Mouse (Mus musculus): ENCODE measurements at regions not wholly inside any gene's neighbourhood (a gene's known extent, or its start where the extent isn't known, plus 50 kb on each side); places are given as distances from the start of the nearest gene placed in this dataset.

DNA sequence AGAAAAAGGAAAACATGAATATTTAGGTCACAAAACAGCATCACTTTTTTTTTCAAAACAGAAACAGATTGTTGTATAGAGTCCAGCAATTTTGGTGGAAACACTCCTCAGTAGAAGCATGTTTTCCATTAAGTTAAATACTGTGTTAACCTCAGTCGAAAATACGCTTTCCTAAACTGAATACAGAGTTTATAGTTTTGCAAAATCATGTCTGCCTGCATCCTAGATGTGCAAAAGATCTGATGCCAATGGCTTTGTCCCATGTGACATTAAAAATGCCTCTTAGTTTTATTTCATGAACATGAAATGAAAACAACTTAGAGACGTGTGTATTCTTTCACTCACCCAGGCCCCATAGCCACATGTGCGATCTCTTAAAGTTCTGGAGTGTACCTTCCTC, 163.5 kb upstream of the N6amt1 start:
- no peaks in the 10 kb centered on the region for H3K4me1 ChIP-seq (ENCODE audit: control insufficient read depth, insufficient read depth, low read length)

GRCm38 (mm10) chr16:87188737-87189136, 165.2 kb upstream of the N6amt1 start:
- WGBS = 83% methylated on average over 2 of the region's 2 CpGs

More for the DNA sequence above, 163.5 kb upstream of the N6amt1 start:
- Histone ChIP-seq H3K36me3 (ENCODE audit: control insufficient read depth, insufficient read depth, low read length) (no peaks in the 10 kb centered on the region), H3K4me3 (replicated peaks; ENCODE audit: low read length) (no peak overlapping the region), H3K27ac (ENCODE audit: low read length) (no peak overlapping the region), H3K9me3 (replicated peaks; ENCODE audit: control insufficient read depth, low read length) (no peaks in the 10 kb centered on the region), H3K9ac (ENCODE audit: low read length) (no peak overlapping the region), H3K27me3 (ENCODE audit: control insufficient read depth, insufficient read depth, low read length) (no peaks in the 10 kb centered on the region), H3K4me2 (ENCODE audit: low read depth, low read length) (no peak overlapping the region)
- no peak for ATAC-seq (ENCODE audit: insufficient read depth, low FRiP score)
- WGBS = 90% methylated on average over 4 of the region's 4 CpGs

DNA sequence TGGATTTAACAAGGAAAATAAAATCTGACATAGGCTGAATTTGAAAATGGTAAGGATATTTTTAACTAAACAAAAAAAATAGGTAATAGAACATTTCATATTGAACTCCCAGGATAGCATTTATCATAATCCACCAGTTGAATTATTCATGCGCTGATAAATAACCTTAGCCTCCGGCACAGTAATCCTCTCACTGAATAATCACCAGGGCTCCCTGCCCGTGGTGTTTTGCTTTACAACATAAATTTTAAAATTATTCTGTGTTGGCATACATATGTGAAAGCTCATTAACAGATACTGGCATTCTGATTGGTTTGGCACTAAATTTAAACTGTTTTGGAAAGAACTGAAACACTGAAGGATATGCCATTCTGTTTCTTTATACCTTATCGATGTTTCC, 181.6 kb upstream of the N6amt1 start:
- H3K4me2 ChIP-seq (ENCODE audit: low read depth, low read length) = no peak overlapping the region
- H3K9me3 ChIP-seq (replicated peaks; ENCODE audit: control insufficient read depth, low read length) = no peaks in the 10 kb centered on the region
- whole genome bisulfite sequencing = 79% methylated on average over 4 of the region's 4 CpGs
- no peak for ATAC-seq (ENCODE audit: insufficient read depth, low FRiP score)
- no peaks in the 10 kb centered on the region for H3K36me3 ChIP-seq (ENCODE audit: control insufficient read depth, insufficient read depth, low read length)
- H3K4me3 ChIP-seq (replicated peaks; ENCODE audit: low read length) = no peak overlapping the region
- H3K27me3 ChIP-seq (ENCODE audit: control insufficient read depth, insufficient read depth, low read length) = no peaks in the 10 kb centered on the region
- H3K9ac ChIP-seq (ENCODE audit: low read length) = no peak overlapping the region
- no peaks in the 10 kb centered on the region for H3K4me1 ChIP-seq (ENCODE audit: control insufficient read depth, insufficient read depth, low read length)
- H3K27ac ChIP-seq (ENCODE audit: low read length) = no peak overlapping the region

More at GRCm38 (mm10) chr16:87188737-87189136, 165.2 kb upstream of the N6amt1 start:
- Histone ChIP-seq H3K9ac (ENCODE audit: low read length) (no peak overlapping the region), H3K4me1 (ENCODE audit: control insufficient read depth, insufficient read depth, low read length) (no peaks in the 10 kb centered on the region), H3K4me2 (ENCODE audit: low read depth, low read length) (no peak overlapping the region), H3K27ac (ENCODE audit: low read length) (no peak overlapping the region), H3K4me3 (replicated peaks; ENCODE audit: low read length) (no peak overlapping the region), H3K9me3 (replicated peaks; ENCODE audit: control insufficient read depth, low read length) (no peaks in the 10 kb centered on the region), H3K36me3 (ENCODE audit: control insufficient read depth, insufficient read depth, low read length) (no peaks in the 10 kb centered on the region), H3K27me3 (ENCODE audit: control insufficient read depth, insufficient read depth, low read length) (no peaks in the 10 kb centered on the region)
- no peak for ATAC-seq (ENCODE audit: insufficient read depth, low FRiP score)

- no peak for ATAC-seq (ENCODE audit: insufficient read depth, low FRiP score)
- Histone ChIP-seq H3K4me1 (ENCODE audit: control insufficient read depth, insufficient read depth, low read length) (no peaks in the 10 kb centered on the region), H3K36me3 (ENCODE audit: control insufficient read depth, insufficient read depth, low read length) (no peaks in the 10 kb centered on the region), H3K4me3 (replicated peaks; ENCODE audit: low read length) (no peak overlapping the region), H3K4me2 (ENCODE audit: low read depth, low read length) (no peak overlapping the region), H3K27me3 (ENCODE audit: control insufficient read depth, insufficient read depth, low read length) (no peaks in the 10 kb centered on the region), H3K9me3 (replicated peaks; ENCODE audit: control insufficient read depth, low read length) (no peaks in the 10 kb centered on the region), H3K27ac (ENCODE audit: low read length) (no peak overlapping the region), H3K9ac (ENCODE audit: low read length) (no peak overlapping the region)
- WGBS = 63% methylated on average over 2 of the region's 2 CpGs
Observed at GRCm38 (mm10) chr16:87139301-87139700, 214.7 kb upstream of the N6amt1 start.

DNA sequence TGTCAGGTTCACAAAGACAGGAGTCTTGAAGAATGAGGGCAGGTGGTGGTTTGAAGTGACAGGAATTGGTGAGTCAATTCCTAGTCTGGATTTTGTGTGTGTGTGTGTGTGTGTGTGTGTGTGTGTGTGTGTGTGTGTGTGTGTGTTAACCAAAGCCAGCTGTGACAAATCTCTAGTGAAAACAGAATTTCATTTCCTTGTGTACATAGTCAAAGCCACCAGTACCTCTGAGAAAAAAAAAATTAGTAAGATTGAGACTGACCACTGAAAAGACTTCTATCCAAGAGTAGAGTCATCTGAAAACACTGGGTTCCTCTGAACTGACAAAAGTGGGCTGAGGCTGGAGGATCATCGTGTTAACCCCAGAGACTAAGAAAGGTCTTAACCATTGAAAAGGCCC, 217.5 kb upstream of the N6amt1 start:
- H3K9me3 ChIP-seq (replicated peaks; ENCODE audit: control insufficient read depth, low read length) = no peaks in the 10 kb centered on the region
- no peak for ATAC-seq (ENCODE audit: insufficient read depth, low FRiP score)
- no peak overlapping the region for H3K27ac ChIP-seq (ENCODE audit: low read length)
- 94% methylated on average over 1 of the region's 1 CpGs for WGBS
- H3K36me3 ChIP-seq (ENCODE audit: control insufficient read depth, insufficient read depth, low read length) = no peaks in the 10 kb centered on the region
- no peaks in the 10 kb centered on the region for H3K27me3 ChIP-seq (ENCODE audit: control insufficient read depth, insufficient read depth, low read length)
- no peak overlapping the region for H3K9ac ChIP-seq (ENCODE audit: low read length)
- no peak overlapping the region for H3K4me2 ChIP-seq (ENCODE audit: low read depth, low read length)
- no peak overlapping the region for H3K4me3 ChIP-seq (replicated peaks; ENCODE audit: low read length)
- H3K4me1 ChIP-seq (ENCODE audit: control insufficient read depth, insufficient read depth, low read length) = no peaks in the 10 kb centered on the region

GRCm38 (mm10) chr16:87134452-87134851, 219.5 kb upstream of the N6amt1 start:
- Histone ChIP-seq H3K27me3 (ENCODE audit: control insufficient read depth, insufficient read depth, low read length) (no peaks in the 10 kb centered on the region), H3K9me3 (replicated peaks; ENCODE audit: control insufficient read depth, low read length) (no peaks in the 10 kb centered on the region), H3K4me2 (ENCODE audit: low read depth, low read length) (no peak overlapping the region), H3K27ac (ENCODE audit: low read length) (no peak overlapping the region), H3K4me1 (ENCODE audit: control insufficient read depth, insufficient read depth, low read length) (no peaks in the 10 kb centered on the region), H3K36me3 (ENCODE audit: control insufficient read depth, insufficient read depth, low read length) (no peaks in the 10 kb centered on the region), H3K4me3 (replicated peaks; ENCODE audit: low read length) (no peak overlapping the region), H3K9ac (ENCODE audit: low read length) (no peak overlapping the region)
- no peak for ATAC-seq (ENCODE audit: insufficient read depth, low FRiP score)

- Histone ChIP-seq H3K4me1 (ENCODE audit: control insufficient read depth, insufficient read depth, low read length) (no peaks in the 10 kb centered on the region), H3K27ac (ENCODE audit: low read length) (no peak overlapping the region), H3K36me3 (ENCODE audit: control insufficient read depth, insufficient read depth, low read length) (no peaks in the 10 kb centered on the region), H3K4me2 (ENCODE audit: low read depth, low read length) (no peak overlapping the region), H3K4me3 (replicated peaks; ENCODE audit: low read length) (no peak overlapping the region), H3K27me3 (ENCODE audit: control insufficient read depth, insufficient read depth, low read length) (no peaks in the 10 kb centered on the region), H3K9me3 (replicated peaks; ENCODE audit: control insufficient read depth, low read length) (no peaks in the 10 kb centered on the region), H3K9ac (ENCODE audit: low read length) (no peak overlapping the region)
- 81% methylated on average over 6 of the region's 6 CpGs for WGBS
- no peak for ATAC-seq (ENCODE audit: insufficient read depth, low FRiP score)
Observed at GRCm38 (mm10) chr16:87133874-87134273, 220.1 kb upstream of the N6amt1 start.

GRCm38 (mm10) chr16:87132082-87132481, 221.9 kb upstream of the N6amt1 start:
- no peaks in the 10 kb centered on the region for H3K9me3 ChIP-seq (replicated peaks; ENCODE audit: control insufficient read depth, low read length)
- peak overlapping the region; percentile 43; the same call in 1 of the 2 replicates for H3K27ac ChIP-seq (ENCODE audit: low read length)
- 79% methylated on average over 4 of the region's 4 CpGs for WGBS

DNA sequence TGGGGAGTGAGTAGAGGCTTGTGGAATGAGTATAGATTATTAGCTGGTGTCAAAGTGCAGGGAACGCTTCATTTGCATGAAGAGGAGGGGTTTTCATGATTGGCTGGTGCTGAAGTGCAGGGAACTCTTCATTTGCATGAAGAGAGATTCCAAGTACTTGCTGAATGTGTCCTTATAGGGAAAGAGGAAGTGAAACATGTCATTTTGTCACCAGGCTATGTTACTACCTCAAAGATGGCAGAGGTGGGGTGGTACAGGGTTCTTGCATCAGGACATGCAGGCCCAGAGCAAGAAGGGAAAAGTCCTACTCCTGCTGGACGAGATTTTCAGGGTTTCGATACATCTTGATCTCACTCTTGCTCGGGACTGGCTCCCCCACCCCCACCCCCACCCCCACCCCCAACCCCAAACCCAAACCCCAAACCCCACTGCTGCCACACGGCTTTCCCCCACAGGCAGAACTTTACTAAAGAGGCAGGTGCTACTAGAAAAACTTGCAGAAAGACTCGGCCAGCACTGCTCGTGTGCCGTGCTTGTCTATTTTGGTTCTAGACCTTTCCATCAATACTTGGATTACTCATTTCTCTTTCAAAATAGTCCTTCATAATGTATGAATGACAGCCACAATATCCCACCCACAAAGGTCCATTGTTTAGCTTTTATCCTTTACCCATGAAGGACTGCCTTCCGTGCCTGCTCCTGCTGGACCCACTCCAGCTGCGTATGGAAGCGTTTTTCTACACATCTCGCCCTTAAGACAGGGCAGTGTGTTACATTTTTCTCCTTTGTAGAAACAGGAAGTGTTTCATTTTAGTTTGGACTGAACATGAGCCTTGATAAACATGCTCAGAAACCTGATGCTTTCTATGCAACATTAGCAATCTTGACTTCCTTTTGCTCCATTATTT, 223.0 kb upstream of the N6amt1 start:
- H3K4me2 ChIP-seq (ENCODE audit: low read depth, low read length) = no peak overlapping the region
- H3K4me3 ChIP-seq (replicated peaks; ENCODE audit: low read length) = no peak overlapping the region
- WGBS = 60% methylated on average over 12 of the region's 12 CpGs
- H3K9ac ChIP-seq (ENCODE audit: low read length) = no peak overlapping the region
- H3K27ac ChIP-seq (ENCODE audit: low read length) = peak overlapping the region; percentile 27; the same call in 1 of the 2 replicates
- no peaks in the 10 kb centered on the region for H3K36me3 ChIP-seq (ENCODE audit: control insufficient read depth, insufficient read depth, low read length)
- no peaks in the 10 kb centered on the region for H3K4me1 ChIP-seq (ENCODE audit: control insufficient read depth, insufficient read depth, low read length)
- no peaks in the 10 kb centered on the region for H3K9me3 ChIP-seq (replicated peaks; ENCODE audit: control insufficient read depth, low read length)
- ATAC-seq (ENCODE audit: insufficient read depth, low FRiP score) = no peak
- H3K27me3 ChIP-seq (ENCODE audit: control insufficient read depth, insufficient read depth, low read length) = no peaks in the 10 kb centered on the region

More at GRCm38 (mm10) chr16:87132082-87132481, 221.9 kb upstream of the N6amt1 start:
- H3K4me1 ChIP-seq (ENCODE audit: control insufficient read depth, insufficient read depth, low read length) = no peaks in the 10 kb centered on the region
- ATAC-seq (ENCODE audit: insufficient read depth, low FRiP score) = no peak
- no peaks in the 10 kb centered on the region for H3K27me3 ChIP-seq (ENCODE audit: control insufficient read depth, insufficient read depth, low read length)
- no peaks in the 10 kb centered on the region for H3K36me3 ChIP-seq (ENCODE audit: control insufficient read depth, insufficient read depth, low read length)
- H3K4me2 ChIP-seq (ENCODE audit: low read depth, low read length) = no peak overlapping the region
- H3K4me3 ChIP-seq (replicated peaks; ENCODE audit: low read length) = no peak overlapping the region
- no peak overlapping the region for H3K9ac ChIP-seq (ENCODE audit: low read length)
